Mouse (Mus musculus) kidney, postnatal 0 days (tissue): ENCODE results near the gene Epor. TPM values are rescaled to one million over a fixed set of nuclear protein-coding genes. Genes with fewer than 3 reads are reported as not detected.

Source experiments
- ATAC-seq: fragments of 200-750 bp; cut with Nextera tagmentation; replicated peaks from 2 replicates; pipeline ENCODE4 v1.8.0; 2017; ENCODE audit warnings: low read depth, moderate number of reproducible peaks, moderate TSS enrichment, moderate library complexity; ENCODE audit not compliant: low FRiP score
- DNase-seq: peaks from one replicate; pipeline ENCODE4 v3.0.0-alpha.2; 2016; ENCODE audit warnings: low spot score
- H3K27ac ChIP-seq: fragments of 300-500 bp; sonication (generic); 2 replicates; pipeline ENCODE4 v1.5.1; 2014; ENCODE audit warnings: mild to moderate bottlenecking
- H3K27me3 ChIP-seq: fragments of 300-500 bp; sonication (generic); 2 replicates; pipeline ENCODE4 v1.6.1; 2014; ENCODE audit warnings: low read length, mixed read lengths; ENCODE audit not compliant: insufficient read depth
- H3K36me3 ChIP-seq: fragments of 300-500 bp; sonication (generic); 2 replicates; pipeline ENCODE4 v1.6.1; 2014; ENCODE audit warnings: low read length, mixed read lengths; ENCODE audit not compliant: insufficient read depth
- H3K4me1 ChIP-seq: fragments of 300-500 bp; sonication (generic); replicated peaks from 2 replicates; pipeline ENCODE4 v1.6.1; 2014; ENCODE audit warnings: antibody characterized with exemption, low read length, mixed read lengths; ENCODE audit not compliant: insufficient read depth
- H3K4me2 ChIP-seq: fragments of 300-500 bp; sonication (generic); 2 replicates; pipeline ENCODE4 v1.6.1; 2014; ENCODE audit warnings: mild to moderate bottlenecking, low read length, moderate library complexity, mixed read lengths
- H3K4me3 ChIP-seq: fragments of 300-500 bp; sonication (generic); replicated peaks from 2 replicates; pipeline ENCODE4 v1.5.1; 2014; ENCODE audit warnings: low read depth, low read length
- H3K9ac ChIP-seq: fragments of 300-500 bp; sonication (generic); 2 replicates; pipeline ENCODE4 v1.6.1; 2014; ENCODE audit warnings: low read depth, low read length
- H3K9me3 ChIP-seq: fragments of 300-500 bp; sonication (generic); replicated peaks from 2 replicates; pipeline ENCODE4 v1.6.1; 2016; ENCODE audit warnings: low read length, inconsistent platforms, mixed read lengths
- CTCF ChIP-seq: IDR thresholded peaks from 2 replicates; pipeline ENCODE4 v1.5.1; 2016; ENCODE audit warnings: antibody characterized with exemption, low read depth, mild to moderate bottlenecking, moderate library complexity
- WGBS: fragments of 180-500 bp; shearing (Covaris S2); extraction: QIAGEN DNeasy Blood & Tissue Kit; methylation state at CpG from one replicate; pipeline ENCODE4 v1.1.7; 2014; 5-methylcytosine and 5-hydroxymethylcytosine counted together
- polyA plus RNA-seq: library from polyadenylated mRNA; unstranded; fragments of >200 nt; fragmentation: Nextera tagmentation; extraction: Ambion mirVana; gene quantifications from 2 replicates; pipeline ENCODE4 v1.2.1, GENCODE M21; 2015

Epor gene
- polyA plus RNA-seq, 1 experiment from 2014 or later = 16.1 TPM

GRCm38 (mm10) chr9:21987592-21988342 lies 24.5 kb upstream of the Epor start:
- H3K4me2 ChIP-seq = peak overlapping the region; percentile 90
- H3K9me3 ChIP-seq = no peaks in the 10 kb centered on the region
- TF ChIP-seq CTCF = no peak
- DNase-seq = no peak
- no peak for ATAC-seq
- H3K9ac ChIP-seq = peak overlapping the region; percentile 59; the same call in 1 of the 2 replicates
- H3K36me3 ChIP-seq = no peaks in the 10 kb centered on the region
- H3K4me1 ChIP-seq = peaks cover 12% of the 10 kb centered on the region
- H3K27ac ChIP-seq = no peak overlapping the region
- H3K27me3 ChIP-seq = peaks cover 23% of the 10 kb centered on the region
- 11% methylated on average over 36 of the region's 36 CpGs for WGBS
- peak overlapping the region; percentile 59 for H3K4me3 ChIP-seq

- no peak for TF ChIP-seq CTCF
- Histone ChIP-seq H3K27ac (no peak overlapping the region), H3K4me1 (peaks cover 4% of the 10 kb centered on the region), H3K27me3 (peaks cover 8% of the 10 kb centered on the region; the same call in 1 of the 2 replicates), H3K36me3 (peaks cover 12% of the 10 kb centered on the region; the same call in 1 of the 2 replicates), H3K9me3 (no peaks in the 10 kb centered on the region), H3K4me3 (no peak overlapping the region), H3K9ac (no peak overlapping the region), H3K4me2 (no peak overlapping the region)
- 41% methylated on average over 3 of the region's 3 CpGs for WGBS
- ATAC-seq (no peak), DNase-seq (no peak)
Observed at GRCm38 (mm10) chr9:21983911-21984310, 20.6 kb upstream of the Epor start.

GRCm38 (mm10) chr9:21978398-21979128 lies 15.3 kb upstream of the Epor start:
- no peak overlapping the region for H3K4me2 ChIP-seq
- WGBS = 73% methylated on average over 4 of the region's 4 CpGs
- no peak overlapping the region for H3K9ac ChIP-seq
- H3K27me3 ChIP-seq = no peaks in the 10 kb centered on the region
- peaks cover 22% of the 10 kb centered on the region; the same call in 1 of the 2 replicates for H3K36me3 ChIP-seq
- no peaks in the 10 kb centered on the region for H3K4me1 ChIP-seq
- no peak for DNase-seq
- H3K27ac ChIP-seq = no peak overlapping the region
- TF ChIP-seq CTCF = no peak; the same call in 1 of the 2 replicates
- no peaks in the 10 kb centered on the region for H3K9me3 ChIP-seq
- ATAC-seq = peak; percentile 72; the same call in 1 of the 2 replicates
- no peak overlapping the region for H3K4me3 ChIP-seq

GRCm38 (mm10) chr9:21977972-21978371 lies 14.7 kb upstream of the Epor start:
- H3K4me1 ChIP-seq = no peaks in the 10 kb centered on the region
- peak; percentile 71 for TF ChIP-seq CTCF
- H3K9me3 ChIP-seq = no peaks in the 10 kb centered on the region
- no peak overlapping the region for H3K4me3 ChIP-seq
- no peak overlapping the region for H3K4me2 ChIP-seq
- no peaks in the 10 kb centered on the region for H3K27me3 ChIP-seq
- ATAC-seq = no peak
- H3K27ac ChIP-seq = no peak overlapping the region
- peaks cover 25% of the 10 kb centered on the region; the same call in 1 of the 2 replicates for H3K36me3 ChIP-seq
- DNase-seq = no peak
- no peak overlapping the region for H3K9ac ChIP-seq
- WGBS = 45% methylated on average over 2 of the region's 2 CpGs

- WGBS = 81% methylated on average over 5 of the region's 5 CpGs
- Histone ChIP-seq H3K4me2 (no peak overlapping the region), H3K4me1 (no peaks in the 10 kb centered on the region), H3K9me3 (no peaks in the 10 kb centered on the region), H3K9ac (no peak overlapping the region), H3K27ac (no peak overlapping the region), H3K36me3 (peaks cover 31% of the 10 kb centered on the region; the same call in 1 of the 2 replicates), H3K27me3 (no peaks in the 10 kb centered on the region), H3K4me3 (no peak overlapping the region)
- TF ChIP-seq CTCF = no peak
- no peak for ATAC-seq
- DNase-seq = no peak
Observed at GRCm38 (mm10) chr9:21977331-21977730, 14.0 kb upstream of the Epor start.

- no peak for TF ChIP-seq CTCF
- DNase-seq (no peak), ATAC-seq (no peak)
- Histone ChIP-seq H3K4me3 (no peak overlapping the region), H3K9ac (no peak overlapping the region), H3K27me3 (no peaks in the 10 kb centered on the region), H3K4me2 (no peak overlapping the region), H3K27ac (no peak overlapping the region), H3K36me3 (peaks cover 31% of the 10 kb centered on the region; the same call in 1 of the 2 replicates), H3K4me1 (no peaks in the 10 kb centered on the region), H3K9me3 (no peaks in the 10 kb centered on the region)
- WGBS = 89% methylated on average over 10 of the region's 10 CpGs
Observed at GRCm38 (mm10) chr9:21976626-21977175, 13.4 kb upstream of the Epor start.
